Mouse (Mus musculus) heart, adult 2 months (tissue): ENCODE data around the gene Pde4b.

Experiments
- CTCF ChIP-seq: fragments of 200-600 bp; IDR thresholded peaks from 2 replicates; pipeline ENCODE4 v1.8.1; 2022; ENCODE audit warnings: antibody characterized with exemption, mild to moderate bottlenecking, moderate library complexity
- POLR2A ChIP-seq: fragments of 200-500 bp; IDR thresholded peaks from 2 replicates; pipeline ENCODE4 v1.6.1; 2011; ENCODE audit warnings: mild to moderate bottlenecking, low read depth, low read length, control low read depth; ENCODE audit not compliant: insufficient read depth

- no peak for TF ChIP-seq CTCF
- no peak for TF ChIP-seq POLR2A
These were observed 517.9 kb downstream of the Pde4b start for GRCm38 (mm10) chr4:102605231-102605630.
